Mouse (Mus musculus): ENCODE data around the gene Chn2. TPM values are rescaled to one million over a fixed set of nuclear protein-coding genes. Genes with fewer than 3 reads are reported as not detected.

Chn2 gene
- polyA plus RNA-seq, 1 experiment = 9.5 TPM

GRCm38 (mm10) chr6:54206221-54206738 is 166.9 kb downstream of the Chn2 start:
- Histone ChIP-seq H3K36me3 (replicated peaks; ENCODE audit: low read length) (no peaks in the 10 kb centered on the region), H3K9me3 (peaks cover 4% of the 10 kb centered on the region; the same call in 1 of the 2 replicates), H3K4me1 (peaks cover 52% of the 10 kb centered on the region), H3K4me3 (replicated peaks) (no peak overlapping the region), H3K27me3 (replicated peaks) (no peaks in the 10 kb centered on the region)
- TF ChIP-seq FLI1 (IDR thresholded peaks at IDR 0.05; ENCODE audit: low read length) = no peak
- TF ChIP-seq GATA1 (IDR thresholded peaks at IDR 0.05; ENCODE audit: borderline replicate concordance, low read length) = no peak

GRCm38 (mm10) chr6:54208786-54209185 is 169.4 kb downstream of the Chn2 start:
- peaks cover 27% of the 10 kb centered on the region for H3K4me1 ChIP-seq
- no peak for TF ChIP-seq GATA1 (IDR thresholded peaks at IDR 0.05; ENCODE audit: borderline replicate concordance, low read length)

DNA sequence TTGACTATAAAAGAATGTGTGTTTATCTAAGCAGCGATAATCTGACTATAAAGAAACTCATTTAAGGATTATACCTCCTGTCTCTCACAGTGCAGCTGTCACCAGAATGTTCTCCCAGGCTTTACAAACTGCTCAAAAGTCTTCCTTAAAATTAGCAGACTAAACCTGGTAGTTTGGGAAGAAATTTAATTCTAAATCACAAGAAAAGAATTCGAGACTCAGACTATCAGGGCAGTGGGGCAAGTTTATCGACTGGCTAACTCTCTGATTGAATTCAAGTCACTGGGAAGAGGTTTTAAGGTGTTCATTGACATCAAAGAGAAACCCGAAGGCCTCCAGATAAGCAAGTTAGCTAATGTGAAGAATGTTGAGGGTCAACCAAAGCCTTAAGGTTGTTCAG is 171.6 kb downstream of the Chn2 start:
- no peak overlapping the region for H3K4me3 ChIP-seq (replicated peaks)
- H3K36me3 ChIP-seq (replicated peaks; ENCODE audit: low read length) = no peaks in the 10 kb centered on the region
- peaks cover 10% of the 10 kb centered on the region for H3K4me1 ChIP-seq
- TF ChIP-seq GATA1 (IDR thresholded peaks at IDR 0.05; ENCODE audit: borderline replicate concordance, low read length) = no peak
- no peak for TF ChIP-seq FLI1 (IDR thresholded peaks at IDR 0.05; ENCODE audit: low read length)
- peaks cover 4% of the 10 kb centered on the region; the same call in 1 of the 2 replicates for H3K9me3 ChIP-seq
- H3K27me3 ChIP-seq (replicated peaks) = no peaks in the 10 kb centered on the region

More at GRCm38 (mm10) chr6:54208786-54209185, 169.4 kb downstream of the Chn2 start:
- Histone ChIP-seq H3K36me3 (replicated peaks; ENCODE audit: low read length) (no peaks in the 10 kb centered on the region), H3K27me3 (replicated peaks) (no peaks in the 10 kb centered on the region), H3K4me3 (replicated peaks) (no peak overlapping the region), H3K9me3 (peaks cover 4% of the 10 kb centered on the region; the same call in 1 of the 2 replicates)

DNA sequence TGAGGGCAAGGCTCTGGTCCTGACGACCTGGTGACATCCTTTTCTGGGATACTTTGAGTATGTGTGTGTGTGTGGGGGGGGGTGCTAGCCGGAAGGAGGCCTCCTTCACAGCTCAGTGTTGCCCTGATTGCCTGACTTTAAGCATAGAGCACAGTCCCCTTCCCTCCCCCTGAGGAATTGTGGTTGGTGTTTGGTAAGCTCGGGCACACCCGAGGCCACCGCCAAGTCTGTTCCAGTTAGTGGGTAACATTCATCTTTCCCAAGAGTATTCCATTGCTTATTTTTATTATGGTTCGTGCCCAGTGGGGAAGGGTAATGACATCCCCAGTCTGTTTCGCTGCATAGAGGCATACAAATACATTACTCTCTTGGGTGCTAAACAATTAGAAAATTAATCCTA is 172.6 kb downstream of the Chn2 start:
- peaks cover 19% of the 10 kb centered on the region for H3K4me1 ChIP-seq
- TF ChIP-seq GATA1 (IDR thresholded peaks at IDR 0.05; ENCODE audit: borderline replicate concordance, low read length) (no peak), FLI1 (IDR thresholded peaks at IDR 0.05; ENCODE audit: low read length) (no peak)
- no peaks in the 10 kb centered on the region for H3K36me3 ChIP-seq (replicated peaks; ENCODE audit: low read length)
- H3K9me3 ChIP-seq = peaks cover 4% of the 10 kb centered on the region; the same call in 1 of the 2 replicates
- H3K4me3 ChIP-seq (replicated peaks) = no peak overlapping the region
- peaks cover 2% of the 10 kb centered on the region for H3K27me3 ChIP-seq (replicated peaks)

GRCm38 (mm10) chr6:54213743-54214142 is 174.4 kb downstream of the Chn2 start:
- Histone ChIP-seq H3K36me3 (replicated peaks; ENCODE audit: low read length) (peaks cover 4% of the 10 kb centered on the region), H3K4me1 (peaks cover 16% of the 10 kb centered on the region), H3K4me3 (replicated peaks) (no peak overlapping the region), H3K27me3 (replicated peaks) (peaks cover 5% of the 10 kb centered on the region), H3K9me3 (peaks cover 4% of the 10 kb centered on the region; the same call in 1 of the 2 replicates)
- TF ChIP-seq GATA1 (IDR thresholded peaks at IDR 0.05; ENCODE audit: borderline replicate concordance, low read length) = no peak

DNA sequence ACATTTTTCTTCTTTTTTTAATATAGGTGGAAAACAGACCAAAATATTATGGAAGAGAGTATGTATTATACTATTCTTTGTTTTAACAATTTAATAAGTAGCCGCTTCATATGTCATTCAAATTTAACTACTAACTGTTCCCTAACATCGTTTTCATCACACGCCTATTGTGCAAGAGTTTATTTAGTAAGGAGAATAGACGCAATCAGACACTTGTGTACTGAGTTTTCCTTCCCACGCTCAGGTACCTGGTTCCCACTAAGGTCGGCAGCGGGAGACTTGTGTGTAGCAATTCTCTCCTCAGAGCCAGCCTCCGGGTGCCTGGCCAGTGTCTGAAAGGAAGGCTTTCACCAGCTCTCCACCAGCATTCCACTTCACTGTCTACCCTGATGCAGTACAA is 176.3 kb downstream of the Chn2 start:
- no peak overlapping the region for H3K4me3 ChIP-seq (replicated peaks)
- H3K27me3 ChIP-seq (replicated peaks) = peaks cover 9% of the 10 kb centered on the region
- peaks cover 21% of the 10 kb centered on the region for H3K36me3 ChIP-seq (replicated peaks; ENCODE audit: low read length)
- no peaks in the 10 kb centered on the region for H3K9me3 ChIP-seq
- TF ChIP-seq GATA1 (IDR thresholded peaks at IDR 0.05; ENCODE audit: borderline replicate concordance, low read length) = no peak
- no peak for TF ChIP-seq FLI1 (IDR thresholded peaks at IDR 0.05; ENCODE audit: low read length)
- peaks cover 21% of the 10 kb centered on the region for H3K4me1 ChIP-seq

GRCm38 (mm10) chr6:54216512-54216911 is 177.2 kb downstream of the Chn2 start:
- Histone ChIP-seq H3K27me3 (replicated peaks) (peaks cover 9% of the 10 kb centered on the region), H3K9me3 (no peaks in the 10 kb centered on the region), H3K36me3 (replicated peaks; ENCODE audit: low read length) (peaks cover 28% of the 10 kb centered on the region), H3K4me3 (replicated peaks) (no peak overlapping the region), H3K4me1 (peaks cover 21% of the 10 kb centered on the region)
- TF ChIP-seq FLI1 (IDR thresholded peaks at IDR 0.05; ENCODE audit: low read length) (no peak), GATA1 (IDR thresholded peaks at IDR 0.05; ENCODE audit: borderline replicate concordance, low read length) (no peak)

DNA sequence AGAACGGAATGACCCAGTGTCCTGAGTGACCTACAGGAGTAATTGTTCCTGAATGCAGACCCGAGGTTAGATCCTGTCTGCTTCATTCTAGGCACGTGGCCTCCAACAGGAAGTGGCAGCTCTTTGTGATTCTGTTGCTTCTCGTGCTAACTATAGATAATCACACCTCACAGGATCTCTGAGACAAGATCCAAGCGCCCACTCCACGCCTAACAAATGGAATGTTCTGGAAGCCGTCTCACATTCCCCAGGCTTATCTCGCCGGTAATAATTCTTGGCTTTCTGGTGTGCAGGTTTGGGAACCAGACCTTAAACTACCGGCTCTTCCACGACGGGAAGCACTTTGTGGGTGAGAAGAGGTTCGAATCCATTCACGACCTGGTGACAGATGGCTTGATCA is 180.8 kb downstream of the Chn2 start:
- no peak for TF ChIP-seq GATA1 (IDR thresholded peaks at IDR 0.05; ENCODE audit: borderline replicate concordance, low read length)
- TF ChIP-seq FLI1 (IDR thresholded peaks at IDR 0.05; ENCODE audit: low read length) = no peak
- H3K9me3 ChIP-seq = no peaks in the 10 kb centered on the region

GRCm38 (mm10) chr6:54223529-54223928 is 184.2 kb downstream of the Chn2 start:
- H3K27me3 ChIP-seq (replicated peaks) = peaks cover 11% of the 10 kb centered on the region
- peaks cover 35% of the 10 kb centered on the region for H3K4me1 ChIP-seq
- no peaks in the 10 kb centered on the region for H3K9me3 ChIP-seq
- H3K36me3 ChIP-seq (replicated peaks; ENCODE audit: low read length) = peaks cover 24% of the 10 kb centered on the region
- H3K4me3 ChIP-seq (replicated peaks) = no peak overlapping the region
- TF ChIP-seq FLI1 (IDR thresholded peaks at IDR 0.05; ENCODE audit: low read length) = no peak
- no peak for TF ChIP-seq GATA1 (IDR thresholded peaks at IDR 0.05; ENCODE audit: borderline replicate concordance, low read length)

More for the DNA sequence above, 180.8 kb downstream of the Chn2 start:
- Histone ChIP-seq H3K4me1 (peaks cover 31% of the 10 kb centered on the region), H3K36me3 (replicated peaks; ENCODE audit: low read length) (peaks cover 28% of the 10 kb centered on the region), H3K4me3 (replicated peaks) (no peak overlapping the region), H3K27me3 (replicated peaks) (peaks cover 13% of the 10 kb centered on the region)

- H3K4me1 ChIP-seq = peaks cover 35% of the 10 kb centered on the region
- H3K36me3 ChIP-seq (replicated peaks; ENCODE audit: low read length) = peaks cover 18% of the 10 kb centered on the region
- H3K4me3 ChIP-seq (replicated peaks) = no peak overlapping the region
- TF ChIP-seq FLI1 (IDR thresholded peaks at IDR 0.05; ENCODE audit: low read length) (no peak), GATA1 (IDR thresholded peaks at IDR 0.05; ENCODE audit: borderline replicate concordance, low read length) (no peak)
- H3K27me3 ChIP-seq (replicated peaks) = peaks cover 7% of the 10 kb centered on the region
- no peaks in the 10 kb centered on the region for H3K9me3 ChIP-seq
Observed at GRCm38 (mm10) chr6:54224325-54224724, 185.0 kb downstream of the Chn2 start.
